Comparison of ENCODE assay signal across 8 mouse cellular contexts in the genomic region with DNA sequence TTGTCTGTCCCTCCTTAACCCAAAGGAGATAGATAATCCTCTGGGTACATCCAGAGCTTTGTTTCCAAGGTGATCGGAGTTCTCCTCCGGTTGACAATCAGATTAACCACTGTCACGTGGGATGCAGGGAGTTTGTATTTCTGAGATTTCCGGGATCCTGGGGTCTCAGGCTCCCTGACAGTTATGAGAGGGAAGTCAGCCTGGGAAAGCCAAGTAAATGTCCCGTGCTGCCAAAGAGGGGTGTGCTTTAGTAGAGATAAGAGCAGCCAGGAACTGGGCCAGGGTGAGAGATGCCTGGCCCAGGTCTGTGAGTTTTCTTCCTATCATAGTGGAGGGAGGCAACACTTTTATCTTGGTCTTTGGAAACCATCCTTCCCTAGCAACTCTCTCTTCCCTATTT. TPM values are rescaled to one million over a fixed set of nuclear protein-coding genes. Genes with fewer than 3 reads are reported as not detected.
DNase-seq lines count a peak whose midpoint lies in the region; ATAC-seq lines count a peak whose summit lies in the region.

No protein-coding gene starts in this region.

- peaks cover 20% of the 10 kb centered on the region; the same call in 1 of the 2 replicates for H3K27me3 ChIP-seq in lung, embryonic 15.5 days
- H3K27me3 ChIP-seq in heart, embryonic 14.5 days (ENCODE audit: control insufficient read depth, insufficient read depth, low read length): no peaks in the 10 kb centered on the region
- peaks cover 16% of the 10 kb centered on the region; the same call in 1 of the 2 replicates for H3K27me3 ChIP-seq in liver, embryonic 13.5 days
- H3K27me3 ChIP-seq in stomach, embryonic 15.5 days (replicated peaks): peaks cover 5% of the 10 kb centered on the region; the same call in 1 of the 2 replicates

- no peaks in the 10 kb centered on the region for H3K9me3 ChIP-seq in lung, embryonic 15.5 days
- H3K9me3 ChIP-seq in heart, embryonic 14.5 days (ENCODE audit: control insufficient read depth, low read length): no peaks in the 10 kb centered on the region
- H3K9me3 ChIP-seq in liver, embryonic 13.5 days (replicated peaks): no peaks in the 10 kb centered on the region
- no peaks in the 10 kb centered on the region for H3K9me3 ChIP-seq in stomach, embryonic 15.5 days

- H3K4me1 ChIP-seq in lung, embryonic 15.5 days: peaks cover 20% of the 10 kb centered on the region
- H3K4me1 ChIP-seq in heart, embryonic 14.5 days (ENCODE audit: control insufficient read depth in 2 of 2, insufficient read depth in 2 of 2, low read length in 2 of 2): peaks cover 15 to 20% of the 10 kb centered on the region in 2 experiments
- peaks cover 56% of the 10 kb centered on the region for H3K4me1 ChIP-seq in liver, embryonic 13.5 days (replicated peaks)
- H3K4me1 ChIP-seq in stomach, embryonic 15.5 days: peaks cover 21% of the 10 kb centered on the region

- H3K4me3 ChIP-seq in lung, embryonic 15.5 days: 0 out of 2 replicates have a peak overlapping the region, but pooled peaks have one; percentile 59
- peak overlapping the region in 1 of 2 experiments; percentile 63; a peak in 2 of 4 replicates for H3K4me3 ChIP-seq in heart, embryonic 14.5 days (ENCODE audit: control insufficient read depth in 1 of 2, insufficient read depth in 1 of 2, low read depth in 1 of 2, low read length in 2 of 2)
- peak overlapping the region; percentile 78 for H3K4me3 ChIP-seq in liver, embryonic 13.5 days (replicated peaks)
- H3K4me3 ChIP-seq in stomach, embryonic 15.5 days (replicated peaks): no peak overlapping the region

- no peaks in the 10 kb centered on the region for H3K36me3 ChIP-seq in lung, embryonic 15.5 days
- H3K36me3 ChIP-seq in heart, embryonic 14.5 days (ENCODE audit: control insufficient read depth, insufficient read depth, low read length): 0 out of 2 replicates have a peak, but pooled peaks cover 3% of the 10 kb centered on the region
- peaks cover 5% of the 10 kb centered on the region; the same call in 1 of the 2 replicates for H3K36me3 ChIP-seq in liver, embryonic 13.5 days
- H3K36me3 ChIP-seq in stomach, embryonic 15.5 days: no peaks in the 10 kb centered on the region

- 20% methylated on average over 5 of the region's 5 CpGs for WGBS in lung, embryonic 15.5 days
- 11% methylated on average over 5 of the region's 5 CpGs for WGBS in heart, embryonic 14.5 days
- WGBS in liver, embryonic 13.5 days (ENCODE audit: insufficient replicate concordance): 7% methylated on average over 5 of the region's 5 CpGs
- 21% methylated on average over 5 of the region's 5 CpGs for WGBS in stomach, embryonic 15.5 days

- ATAC-seq in lung, embryonic 15.5 days (ENCODE audit: borderline replicate concordance, extremely low read depth, low FRiP score, low TSS enrichment): no peak
- no peak for ATAC-seq in heart, embryonic 14.5 days (ENCODE audit: insufficient number of reproducible peaks, insufficient read depth, low FRiP score, low read depth)
- peak; percentile 80 for ATAC-seq in liver, embryonic 13.5 days (ENCODE audit: low read depth)
- ATAC-seq in stomach, embryonic 15.5 days (ENCODE audit: insufficient read depth, low FRiP score, low read depth): peak; percentile 56; the same call in 1 of the 2 replicates

- H3K9ac ChIP-seq in lung, embryonic 15.5 days: no peak overlapping the region
- peak overlapping the region; percentile 80 for H3K9ac ChIP-seq in heart, embryonic 14.5 days (ENCODE audit: low read length)
- H3K9ac ChIP-seq in liver, embryonic 13.5 days: peak overlapping the region; percentile 80
- no peak overlapping the region for H3K9ac ChIP-seq in stomach, embryonic 15.5 days

- intact Hi-C loops in left cerebral cortex, postnatal 10 days (cut with DNase I): no loop called here

- peak overlapping the region; percentile 95 for H3K4me2 ChIP-seq in lung, embryonic 15.5 days
- peak overlapping the region; percentile 85 for H3K4me2 ChIP-seq in heart, embryonic 14.5 days (ENCODE audit: low read length)
- peak overlapping the region; percentile 96 for H3K4me2 ChIP-seq in liver, embryonic 13.5 days
- peak overlapping the region; percentile 93 for H3K4me2 ChIP-seq in stomach, embryonic 15.5 days

- no peak overlapping the region for H3K27ac ChIP-seq in lung, embryonic 15.5 days
- H3K27ac ChIP-seq in heart, embryonic 14.5 days (replicated peaks in 1 of 2; ENCODE audit: control insufficient read depth in 1 of 2, insufficient read depth in 1 of 2, low read depth in 2 of 2, low read length in 2 of 2): peak overlapping the region; percentile 52 to 81; a peak in 2 of 4 replicates
- peak overlapping the region; percentile 89 for H3K27ac ChIP-seq in liver, embryonic 13.5 days
- peak overlapping the region; percentile 48; the same call in 1 of the 2 replicates for H3K27ac ChIP-seq in stomach, embryonic 15.5 days

- no peak for DNase-seq in lung, postnatal 10 days
- peak; percentile 33 for DNase-seq in liver, embryonic 13.5 days
- DNase-seq in layer of hippocampus, postnatal 10 days (ENCODE audit: low spot score in 2 of 2): no peak
- DNase-seq in spleen, postnatal 14 days (ENCODE audit: low spot score in 2 of 2): no peak
- DNase-seq in left cerebral cortex, postnatal 10 days (ENCODE audit: extremely low spot score in 1 of 2, low spot score in 2 of 2): no peak

RNA-seq across cellular contexts. Expression of a gene that starts 1.2 kb away (rescaled TPM):
- 4.6 and 5.2 TPM in 2 replicates for polyA plus RNA-seq in lung, embryonic 15.5 days (2015; fragmentation: Nextera tagmentation; extraction: Ambion mirVana)
- 15.1 and 18.5 TPM in 2 replicates for polyA plus RNA-seq in heart, embryonic 14.5 days (2014; fragmentation: Nextera tagmentation; extraction: Ambion mirVana)
- 6.7 and 8.1 TPM in 2 replicates for polyA plus RNA-seq in liver, embryonic 13.5 days (2015; fragmentation: Nextera tagmentation; extraction: Ambion mirVana)
- polyA plus RNA-seq in stomach, embryonic 15.5 days (2015; fragmentation: Nextera tagmentation; extraction: Ambion mirVana): 3.1 and 3.6 TPM in 2 replicates
- 10 to 100 TPM; 37.2 TPM for total RNA-seq in layer of hippocampus, postnatal 10 days (2021)
- total RNA-seq in left cerebral cortex, postnatal 10 days (2021): 10 to 100 TPM; 28.2 to 30.5 TPM

RNA-seq across cellular contexts. Expression of a gene that starts 38.6 kb away (rescaled TPM):
- polyA plus RNA-seq in lung, embryonic 15.5 days (2015; fragmentation: Nextera tagmentation; extraction: Ambion mirVana): 108 and 111 TPM in 2 replicates
- polyA plus RNA-seq in heart, embryonic 14.5 days (2014; fragmentation: Nextera tagmentation; extraction: Ambion mirVana): 85.2 and 88.2 TPM in 2 replicates
- 98.0 and 106 TPM in 2 replicates for polyA plus RNA-seq in liver, embryonic 13.5 days (2015; fragmentation: Nextera tagmentation; extraction: Ambion mirVana)
- 103 and 118 TPM in 2 replicates for polyA plus RNA-seq in stomach, embryonic 15.5 days (2015; fragmentation: Nextera tagmentation; extraction: Ambion mirVana)
- 10 to 100 TPM; 83.6 to 99.0 TPM for total RNA-seq in layer of hippocampus, postnatal 10 days (2021)
- total RNA-seq in left cerebral cortex, postnatal 10 days (2021): 10 to 100 TPM; 93.8 to 94.3 TPM

Comparison
In these comparisons a context has a peak if more than half of its experiments do, and no peak if none do; other contexts are left out.
1. ATAC-seq: peak in liver, embryonic 13.5 days (single experiment) and stomach, embryonic 15.5 days (single experiment); none in lung, embryonic 15.5 days (single experiment) and heart, embryonic 14.5 days (single experiment).
2. H3K9ac ChIP-seq: peak in heart, embryonic 14.5 days (single experiment) and liver, embryonic 13.5 days (single experiment); none in lung, embryonic 15.5 days (single experiment) and stomach, embryonic 15.5 days (single experiment).
3. Peak in every context shown above with its lines, with median percentiles within 50 percentile points of each other: H3K4me2 ChIP-seq.